Mouse (Mus musculus) CH12.LX (cell line): ENCODE results near the gene Btbd2. TPM values are rescaled to one million over a fixed set of nuclear protein-coding genes. Genes with fewer than 3 reads are reported as not detected.

Experiments used
- DNase-seq: peaks from one replicate; pipeline ENCODE4 v3.0.0-alpha.2; 2013; ENCODE audit errors: extremely low read depth
- H3K27ac ChIP-seq: 2 replicates; pipeline ENCODE4 v1.5.1; 2012; ENCODE audit warnings: low read depth, mild to moderate bottlenecking, control low read depth, moderate library complexity; ENCODE audit not compliant: insufficient read depth
- H3K27me3 ChIP-seq: replicated peaks from 2 replicates; pipeline ENCODE3; 2012; ENCODE audit warnings: inconsistent platforms
- H3K36me3 ChIP-seq, 2 experiments: replicated peaks in 1 of 2; 2 replicates each; pipeline versions ENCODE3 to v1.6.1; 2012; ENCODE audit warnings: inconsistent platforms in 1 of 2, low read length in 1 of 2, mild to moderate bottlenecking in 1 of 2, mixed read lengths in 1 of 2, moderate library complexity in 1 of 2; ENCODE audit not compliant: control insufficient read depth in 1 of 2, insufficient read depth in 1 of 2
- H3K4me1 ChIP-seq, 2 experiments: 2 replicates each; pipeline ENCODE4 v1.6.1; 2012; ENCODE audit warnings: inconsistent platforms in 1 of 2, moderate library complexity in 1 of 2; ENCODE audit not compliant: insufficient read depth in 2 of 2, control insufficient read depth in 1 of 2
- H3K4me2 ChIP-seq: 2 replicates; pipeline ENCODE4 v1.6.1; 2012; ENCODE audit warnings: low read depth, mild to moderate bottlenecking, control low read depth; ENCODE audit not compliant: poor library complexity, insufficient read depth, severe bottlenecking
- H3K4me3 ChIP-seq, 3 experiments: fragments of 150-350 bp in 1 of 3; sonication (generic) in 1 of 3; replicated peaks in 1 of 3; 2 replicates each; pipeline versions ENCODE3 to v1.5.1; 2011 to 2012; ENCODE audit warnings: low read depth in 2 of 3, low read length in 2 of 3, mild to moderate bottlenecking in 2 of 3, moderate library complexity in 2 of 3, control low read depth in 1 of 3, improper control_type of control experiment in 1 of 3, inconsistent platforms in 1 of 3, mixed read lengths in 1 of 3; ENCODE audit not compliant: poor library complexity in 1 of 3
- H3K79me2 ChIP-seq: replicated peaks from 2 replicates; pipeline ENCODE4 v1.6.1; 2012; ENCODE audit warnings: mild to moderate bottlenecking, moderate library complexity; ENCODE audit not compliant: control insufficient read depth, poor library complexity, insufficient read depth, severe bottlenecking; ENCODE audit errors: extremely low read depth
- H3K9ac ChIP-seq: 2 replicates; pipeline ENCODE4 v1.6.1; 2012; ENCODE audit warnings: low read depth, mild to moderate bottlenecking, control low read depth, moderate library complexity; ENCODE audit not compliant: insufficient read depth
- H3K9me3 ChIP-seq: replicated peaks from 2 replicates; pipeline ENCODE3; 2012; ENCODE audit warnings: low read length, inconsistent platforms, mixed read lengths
- BHLHE40 ChIP-seq: IDR thresholded peaks from 2 replicates; pipeline ENCODE4 v1.6.1; 2011; ENCODE audit warnings: mild to moderate bottlenecking, low read depth, low read length, improper control_type of control experiment
- CHD1 ChIP-seq: IDR thresholded peaks from 2 replicates; pipeline ENCODE4 v1.6.1; 2012; ENCODE audit warnings: low read depth, low read length, improper control_type of control experiment, inconsistent platforms
- CHD2 ChIP-seq: IDR thresholded peaks from 2 replicates; pipeline ENCODE4 v1.6.1; 2011; ENCODE audit warnings: low read length, improper control_type of control experiment
- CTCF ChIP-seq, 2 experiments: IDR thresholded peaks in 1 of 2; conservative IDR thresholded peaks in 1 of 2; 2 replicates each; pipeline ENCODE4 v1.5.1; 2011 to 2012; ENCODE audit warnings: low read depth in 2 of 2, low read length in 2 of 2, improper control_type of control experiment in 1 of 2, inconsistent platforms in 1 of 2, mild to moderate bottlenecking in 1 of 2, moderate library complexity in 1 of 2
- E2F4 ChIP-seq: IDR thresholded peaks from 2 replicates; pipeline ENCODE4 v1.6.1; 2011; ENCODE audit warnings: low read depth, low read length, improper control_type of control experiment; ENCODE audit not compliant: insufficient replicate concordance
- ELF1 ChIP-seq: IDR thresholded peaks from 2 replicates; pipeline ENCODE4 v1.6.1; 2014; ENCODE audit warnings: low read depth, mild to moderate bottlenecking, inconsistent platforms, low read length, improper control_type of control experiment
- EP300 ChIP-seq: IDR thresholded peaks from 2 replicates; pipeline ENCODE4 v1.6.1; 2011; ENCODE audit warnings: low read length, improper control_type of control experiment
- ETS1 ChIP-seq: conservative IDR thresholded peaks from 2 replicates; pipeline ENCODE4 v1.6.1; 2012; ENCODE audit warnings: low read depth, mild to moderate bottlenecking, inconsistent platforms, low read length, improper control_type of control experiment, moderate library complexity
- GABPA ChIP-seq: IDR thresholded peaks from 2 replicates; pipeline ENCODE4 v1.6.1; 2012; ENCODE audit warnings: low read depth, low read length, improper control_type of control experiment, inconsistent platforms; ENCODE audit not compliant: insufficient replicate concordance
- HCFC1 ChIP-seq: IDR thresholded peaks from 2 replicates; pipeline ENCODE4 v1.6.1; 2012; ENCODE audit warnings: low read depth, mild to moderate bottlenecking, inconsistent platforms, low read length, improper control_type of control experiment
- IRF4 ChIP-seq: IDR thresholded peaks from 2 replicates; pipeline ENCODE4 v1.6.1; 2014; ENCODE audit warnings: low read depth, mild to moderate bottlenecking, inconsistent platforms, low read length, improper control_type of control experiment
- JUN ChIP-seq: IDR thresholded peaks from 2 replicates; pipeline ENCODE4 v1.6.1; 2011; ENCODE audit warnings: low read depth, mild to moderate bottlenecking, low read length, improper control_type of control experiment, moderate library complexity; ENCODE audit not compliant: insufficient read depth
- JUND ChIP-seq: conservative IDR thresholded peaks from 2 replicates; pipeline ENCODE4 v1.6.1; 2011; ENCODE audit warnings: low read depth, low read length, improper control_type of control experiment
- KAT2A ChIP-seq: IDR thresholded peaks from 2 replicates; pipeline ENCODE4 v1.6.1; 2012; ENCODE audit warnings: low read length, improper control_type of control experiment, inconsistent platforms; ENCODE audit not compliant: insufficient replicate concordance
- MAFK ChIP-seq: IDR thresholded peaks from 2 replicates; pipeline ENCODE4 v1.6.1; 2011; ENCODE audit warnings: low read length, improper control_type of control experiment; ENCODE audit not compliant: insufficient replicate concordance
- MAX ChIP-seq: IDR thresholded peaks from 2 replicates; pipeline ENCODE4 v1.6.1; 2011; ENCODE audit warnings: low read length, improper control_type of control experiment
- MAZ ChIP-seq: IDR thresholded peaks from 2 replicates; pipeline ENCODE4 v1.6.1; 2012; ENCODE audit warnings: low read depth, mild to moderate bottlenecking, inconsistent platforms, low read length, improper control_type of control experiment, moderate library complexity
- MEF2A ChIP-seq: IDR thresholded peaks from 2 replicates; pipeline ENCODE4 v1.6.1; 2014; ENCODE audit warnings: low read depth, mild to moderate bottlenecking, inconsistent platforms, low read length, improper control_type of control experiment, borderline replicate concordance
- MXI1 ChIP-seq: IDR thresholded peaks from 2 replicates; pipeline ENCODE4 v1.6.1; 2011; ENCODE audit warnings: mild to moderate bottlenecking, low read depth, low read length, improper control_type of control experiment
- MYC ChIP-seq: IDR thresholded peaks from 2 replicates; pipeline ENCODE4 v1.6.1; 2011; ENCODE audit warnings: low read depth, mild to moderate bottlenecking, improper control_type of control experiment, low read length
- NELFE ChIP-seq: IDR thresholded peaks from 2 replicates; pipeline ENCODE4 v1.6.1; 2011; ENCODE audit warnings: low read depth, low read length, improper control_type of control experiment
- NRF1 ChIP-seq: IDR thresholded peaks from 2 replicates; pipeline ENCODE4 v1.6.1; 2014; ENCODE audit warnings: low read depth, mild to moderate bottlenecking, inconsistent platforms, low read length, improper control_type of control experiment, moderate library complexity
- PAX5 ChIP-seq: IDR thresholded peaks from 2 replicates; pipeline ENCODE4 v1.6.1; 2012; ENCODE audit warnings: low read length, inconsistent platforms, mixed read lengths
- POLR2A ChIP-seq: IDR thresholded peaks from 2 replicates; pipeline ENCODE4 v1.6.1; 2011; ENCODE audit warnings: low read depth, mild to moderate bottlenecking, improper control_type of control experiment, low read length
- POLR2AphosphoS2 ChIP-seq: IDR thresholded peaks from 2 replicates; pipeline ENCODE4 v1.6.1; 2011; ENCODE audit warnings: low read depth, low read length, improper control_type of control experiment
- RAD21 ChIP-seq: IDR thresholded peaks from 2 replicates; pipeline ENCODE4 v1.6.1; 2011; ENCODE audit warnings: low read depth, mild to moderate bottlenecking, low read length, improper control_type of control experiment, moderate library complexity
- RCOR1 ChIP-seq: conservative IDR thresholded peaks from 2 replicates; pipeline ENCODE4 v1.6.1; 2012; ENCODE audit warnings: low read depth, mild to moderate bottlenecking, inconsistent platforms, low read length, improper control_type of control experiment
- SIN3A ChIP-seq: IDR thresholded peaks from 2 replicates; pipeline ENCODE4 v1.6.1; 2012; ENCODE audit warnings: low read length, improper control_type of control experiment, inconsistent platforms
- SMC3 ChIP-seq: IDR thresholded peaks from 2 replicates; pipeline ENCODE4 v1.6.1; 2011; ENCODE audit warnings: low read depth, low read length, improper control_type of control experiment
- TBP ChIP-seq: conservative IDR thresholded peaks from 2 replicates; pipeline ENCODE4 v1.6.1; 2011; ENCODE audit warnings: low read depth, low read length, improper control_type of control experiment
- TCF12 ChIP-seq: IDR thresholded peaks from 2 replicates; pipeline ENCODE4 v1.6.1; 2014; ENCODE audit warnings: low read depth, mild to moderate bottlenecking, inconsistent platforms, low read length, improper control_type of control experiment
- UBTF ChIP-seq: IDR thresholded peaks from 2 replicates; pipeline ENCODE4 v1.6.1; 2012; ENCODE audit warnings: low read depth, mild to moderate bottlenecking, inconsistent platforms, low read length, improper control_type of control experiment, moderate library complexity
- USF1 ChIP-seq: IDR thresholded peaks from 2 replicates; pipeline ENCODE4 v1.6.1; 2014; ENCODE audit warnings: low read depth, mild to moderate bottlenecking, inconsistent platforms, low read length, improper control_type of control experiment
- USF2 ChIP-seq: conservative IDR thresholded peaks from 2 replicates; pipeline ENCODE4 v1.6.1; 2011; ENCODE audit warnings: low read depth, low read length, improper control_type of control experiment
- ZC3H11A ChIP-seq: IDR thresholded peaks from 2 replicates; pipeline ENCODE4 v1.6.1; 2012; ENCODE audit warnings: low read depth, mild to moderate bottlenecking, inconsistent platforms, low read length, improper control_type of control experiment
- ZKSCAN1 ChIP-seq: IDR thresholded peaks from 2 replicates; pipeline ENCODE4 v1.6.1; 2012; ENCODE audit warnings: low read depth, inconsistent platforms, low read length, improper control_type of control experiment, borderline replicate concordance
- ZMIZ1 ChIP-seq: IDR thresholded peaks from 2 replicates; pipeline ENCODE4 v1.6.1; 2012; ENCODE audit warnings: low read depth, mild to moderate bottlenecking, inconsistent platforms, low read length, improper control_type of control experiment
- ZNF384 ChIP-seq: IDR thresholded peaks from 2 replicates; pipeline ENCODE4 v1.6.1; 2012; ENCODE audit warnings: low read depth, low read length, improper control_type of control experiment, inconsistent platforms
- dilution Hi-C: fragments of 300-500 bp; cut with MboI; formaldehyde crosslinking; loops from 2 replicates; pipeline ENCODE4 v1.14.3; 2020; ENCODE audit warnings: low sequenced_read_pairs; ENCODE audit not compliant: extremely low pct_unique_long_range_greater_than_20kb, extremely low pct_ligation_motif_present
- in situ Hi-C: fragments of 300-500 bp; cut with MboI; formaldehyde crosslinking; loops from 3 replicates; pipeline ENCODE4 v1.14.3; 2019; ENCODE audit warnings: low sequenced_read_pairs, low pct_ligation_motif_present, low pct_unique_long_range_greater_than_20kb, mixed read lengths
- polyA plus RNA-seq: library from polyadenylated mRNA; unstranded; fragments of >175 nt; gene quantifications from 2 replicates; pipeline ENCODE4 v1.2.1, GENCODE M21; 2012; ENCODE audit warnings: low read depth; ENCODE audit not compliant: insufficient read length
- total RNA-seq, 2 experiments: library from RNA; depleted of rRNA; stranded (reverse); fragments of 300-350 nt in 1 of 2; fragments of >200 nt in 1 of 2; gene quantifications; 2 replicates each; pipeline ENCODE4 v1.2.3; 2012 to 2014

The Btbd2 gene
- total and polyA plus RNA-seq, 3 experiments = 11.1 to 26.2 (median 19.4) TPM

- Histone ChIP-seq H3K9me3 (no peaks in the 10 kb centered on the region), H3K4me2 (peak overlapping the region; percentile 98), H3K79me2 (peaks cover 25% of the 10 kb centered on the region)
- in situ Hi-C loops = no loop called here
- dilution Hi-C loops = no loop called here
- no peak for TF ChIP-seq RCOR1
- no peak for TF ChIP-seq NRF1
- no peak for TF ChIP-seq JUN
- TF ChIP-seq MAX = no peak
- no peak for TF ChIP-seq SMC3
- no peak for TF ChIP-seq CHD2
- no peak for TF ChIP-seq ZKSCAN1
- TF ChIP-seq E2F4 = peak; percentile 82; the same call in 1 of the 2 replicates
- no peak for TF ChIP-seq ZC3H11A
- no peak for TF ChIP-seq MAZ
- TF ChIP-seq ZMIZ1 = no peak
- peak; percentile 95 for TF ChIP-seq MXI1
- peak; percentile 97 for TF ChIP-seq SIN3A
- TF ChIP-seq TBP = peak; percentile 73; the same call in 1 of the 2 replicates
- TF ChIP-seq TCF12 = peak; percentile 11; the same call in 1 of the 2 replicates
- TF ChIP-seq JUND = no peak
- peak; percentile 79 for TF ChIP-seq ETS1
- TF ChIP-seq MEF2A = no peak
- peak; percentile 19; the same call in 1 of the 2 replicates for TF ChIP-seq IRF4
- TF ChIP-seq MAFK = no peak
- peak; percentile 67; the same call in 1 of the 2 replicates for TF ChIP-seq KAT2A
- TF ChIP-seq CTCF (conservative IDR thresholded peaks at IDR 0.05 in 1 of 2, IDR thresholded peaks at IDR 0.05 in 1 of 2; ENCODE audit: low read depth in 2 of 2, low read length in 2 of 2) = no peak
- TF ChIP-seq POLR2A = peak; percentile 68
- no peak; the same call in 1 of the 2 replicates for TF ChIP-seq NELFE
- peak; percentile 78 for TF ChIP-seq HCFC1
- peak; percentile 57 for TF ChIP-seq BHLHE40
- TF ChIP-seq EP300 = no peak
- no peak for TF ChIP-seq ZNF384
- no peak for TF ChIP-seq USF2
- no peak for TF ChIP-seq RAD21
- TF ChIP-seq PAX5 = no peak
- TF ChIP-seq USF1 = no peak
- peak; percentile 55; the same call in 1 of the 2 replicates for TF ChIP-seq MYC
- TF ChIP-seq UBTF = no peak
- no peak for TF ChIP-seq POLR2AphosphoS2
- TF ChIP-seq ELF1 = peak; percentile 85
- peak; percentile 88 for TF ChIP-seq GABPA
- TF ChIP-seq CHD1 = no peak
- TF ChIP-seq, all 38 proteins: peak for 14
- Histone ChIP-seq H3K9ac (peak overlapping the region; percentile 69), H3K27ac (peak overlapping the region; percentile 80), H3K27me3 (no peaks in the 10 kb centered on the region), H3K4me3 (peak overlapping the region; percentile 63 to 99 (median 87)), H3K4me1 (peaks cover 20 to 42% of the 10 kb centered on the region in 2 experiments), H3K36me3 (peaks cover 3 to 28% of the 10 kb centered on the region in 2 experiments)
- peak; percentile 100 for DNase-seq
These were observed 34.8 kb downstream of the Btbd2 start for GRCm38 (mm10) chr10:80621940-80622660.
